Mouse (Mus musculus) embryonic facial prominence, embryonic 14.5 days (tissue): ENCODE data around the gene Fcrl5. TPM values are rescaled to one million over a fixed set of nuclear protein-coding genes. Genes with fewer than 3 reads are reported as not detected.
"Not testable (repeated sequence)": the region's sequence is repeated elsewhere in the genome, so short reads cannot be mapped to it uniquely, and the experiment has no call there.

Experiments used
- ATAC-seq: fragments of 200-750 bp; cut with Nextera tagmentation; 2 replicates; pipeline ENCODE4 v1.8.0; 2017; ENCODE audit warnings: low read depth, moderate number of reproducible peaks, moderate TSS enrichment
- DNase-seq: peaks from one replicate; pipeline ENCODE4 v3.0.0-alpha.2; 2015; ENCODE audit warnings: low spot score
- H3K27ac ChIP-seq: fragments of 300-500 bp; sonication (generic); replicated peaks from 2 replicates; pipeline ENCODE4 v1.5.1; 2014; ENCODE audit warnings: low read depth, mild to moderate bottlenecking, low read length, moderate library complexity
- H3K27me3 ChIP-seq: fragments of 300-500 bp; sonication (generic); replicated peaks from 2 replicates; pipeline ENCODE4 v1.6.1; 2014; ENCODE audit warnings: low read length; ENCODE audit not compliant: control insufficient read depth, insufficient read depth
- H3K36me3 ChIP-seq: fragments of 300-500 bp; sonication (generic); 2 replicates; pipeline ENCODE4 v1.6.1; 2014; ENCODE audit warnings: low read length, mixed read lengths; ENCODE audit not compliant: control insufficient read depth, insufficient read depth
- H3K4me1 ChIP-seq: fragments of 300-500 bp; sonication (generic); 2 replicates; pipeline ENCODE4 v1.6.1; 2014; ENCODE audit warnings: antibody characterized with exemption, low read length; ENCODE audit not compliant: control insufficient read depth, insufficient read depth
- H3K4me2 ChIP-seq: fragments of 300-500 bp; sonication (generic); 2 replicates; pipeline ENCODE4 v1.6.1; 2014; ENCODE audit warnings: low read depth, mild to moderate bottlenecking, low read length, moderate library complexity, mixed read lengths
- H3K4me3 ChIP-seq: fragments of 300-500 bp; sonication (generic); 2 replicates; pipeline ENCODE4 v1.5.1; 2014; ENCODE audit warnings: low read depth, mild to moderate bottlenecking, low read length
- H3K9ac ChIP-seq: fragments of 300-500 bp; sonication (generic); 2 replicates; pipeline ENCODE4 v1.6.1; 2014; ENCODE audit warnings: low read depth, mild to moderate bottlenecking, low read length, moderate library complexity, mixed read lengths
- H3K9me3 ChIP-seq: fragments of 300-500 bp; sonication (generic); 2 replicates; pipeline ENCODE4 v1.6.1; 2016; ENCODE audit warnings: low read length; ENCODE audit not compliant: control insufficient read depth
- WGBS: fragments of 180-500 bp; shearing (Covaris S2); extraction: QIAGEN DNeasy Blood & Tissue Kit; methylation state at CpG from one replicate; pipeline ENCODE4 v1.1.7; 2014; 5-methylcytosine and 5-hydroxymethylcytosine counted together
- polyA plus RNA-seq: library from polyadenylated mRNA; unstranded; fragments of >200 nt; fragmentation: Nextera tagmentation; extraction: Ambion mirVana; gene quantifications from 2 replicates; pipeline ENCODE4 v1.2.1, GENCODE M21; 2014

Fcrl5 gene
- polyA plus RNA-seq, 1 experiment from 2014 or later: not detected

- H3K27ac ChIP-seq, H3K27me3 ChIP-seq: not testable (repeated sequence)
Measured at GRCm38 (mm10) chr3:87479230-87479629, 43.7 kb downstream of the Fcrl5 start.

GRCm38 (mm10) chr3:87487392-87487791 lies 51.8 kb downstream of the Fcrl5 start:
- no peak for DNase-seq
- Histone ChIP-seq H3K9me3 (no peaks in the 10 kb centered on the region), H3K9ac (no peak overlapping the region), H3K27me3 (no peaks in the 10 kb centered on the region), H3K27ac (no peak overlapping the region), H3K4me1 (no peaks in the 10 kb centered on the region), H3K36me3 (no peaks in the 10 kb centered on the region), H3K4me2 (no peak overlapping the region), H3K4me3 (no peak overlapping the region)
- no peak for ATAC-seq
- WGBS: 84% methylated on average over 4 of the region's 4 CpGs

More at GRCm38 (mm10) chr3:87479230-87479629, 43.7 kb downstream of the Fcrl5 start:
- not testable (repeated sequence) for H3K9ac ChIP-seq, ATAC-seq, H3K36me3 ChIP-seq, H3K9me3 ChIP-seq, H3K4me2 ChIP-seq, H3K4me1 ChIP-seq, H3K4me3 ChIP-seq, DNase-seq

GRCm38 (mm10) chr3:87487911-87488310 lies 52.3 kb downstream of the Fcrl5 start:
- no peak overlapping the region for H3K9ac ChIP-seq
- H3K4me3 ChIP-seq: no peak overlapping the region
- 70% methylated on average over 2 of the region's 2 CpGs for WGBS
- no peak for ATAC-seq
- no peaks in the 10 kb centered on the region for H3K27me3 ChIP-seq
- no peak overlapping the region for H3K4me2 ChIP-seq
- H3K4me1 ChIP-seq: no peaks in the 10 kb centered on the region
- no peaks in the 10 kb centered on the region for H3K36me3 ChIP-seq
- H3K27ac ChIP-seq: no peak overlapping the region
- no peaks in the 10 kb centered on the region for H3K9me3 ChIP-seq
- no peak for DNase-seq

- Histone ChIP-seq H3K9me3 (no peaks in the 10 kb centered on the region), H3K4me1 (no peaks in the 10 kb centered on the region), H3K36me3 (no peaks in the 10 kb centered on the region), H3K27me3 (0 out of 2 replicates have a peak, but pooled peaks cover under 1% of the 10 kb centered on the region), H3K27ac (no peak overlapping the region), H3K4me3 (no peak overlapping the region), H3K9ac (no peak overlapping the region), H3K4me2 (no peak overlapping the region)
- 80% methylated on average over 9 of the region's 9 CpGs for WGBS
- ATAC-seq (no peak), DNase-seq (no peak)
Measured at GRCm38 (mm10) chr3:87498266-87498665, 62.7 kb downstream of the Fcrl5 start.

- WGBS: 6% methylated on average over 3 of the region's 3 CpGs
Measured at GRCm38 (mm10) chr3:87499072-87499471, 63.5 kb downstream of the Fcrl5 start.

GRCm38 (mm10) chr3:87500088-87501055 lies 64.8 kb downstream of the Fcrl5 start:
- H3K36me3 ChIP-seq: no peaks in the 10 kb centered on the region
- 0 out of 2 replicates have a peak, but pooled peaks cover 4% of the 10 kb centered on the region for H3K27me3 ChIP-seq
- no peak overlapping the region for H3K27ac ChIP-seq
- no peak overlapping the region for H3K4me2 ChIP-seq
- no peak overlapping the region for H3K9ac ChIP-seq
- no peak for DNase-seq
- WGBS: 73% methylated on average over 24 of the region's 24 CpGs
- no peak for ATAC-seq
- no peaks in the 10 kb centered on the region for H3K4me1 ChIP-seq
- H3K9me3 ChIP-seq: no peaks in the 10 kb centered on the region
- H3K4me3 ChIP-seq: no peak overlapping the region

More at GRCm38 (mm10) chr3:87499072-87499471, 63.5 kb downstream of the Fcrl5 start:
- DNase-seq (peak; percentile 89), ATAC-seq (peak; percentile 68)
- Histone ChIP-seq H3K27me3 (0 out of 2 replicates have a peak, but pooled peaks cover 4% of the 10 kb centered on the region), H3K4me3 (no peak overlapping the region), H3K27ac (no peak overlapping the region), H3K9ac (no peak overlapping the region), H3K4me2 (peak overlapping the region; percentile 3; the same call in 1 of the 2 replicates), H3K36me3 (no peaks in the 10 kb centered on the region), H3K4me1 (no peaks in the 10 kb centered on the region), H3K9me3 (no peaks in the 10 kb centered on the region)

GRCm38 (mm10) chr3:87501151-87501550 lies 65.6 kb downstream of the Fcrl5 start:
- Histone ChIP-seq H3K27me3 (0 out of 2 replicates have a peak, but pooled peaks cover 4% of the 10 kb centered on the region), H3K4me1 (no peaks in the 10 kb centered on the region), H3K27ac (no peak overlapping the region), H3K4me3 (no peak overlapping the region), H3K9ac (no peak overlapping the region), H3K4me2 (no peak overlapping the region), H3K9me3 (no peaks in the 10 kb centered on the region), H3K36me3 (no peaks in the 10 kb centered on the region)
- DNase-seq (no peak), ATAC-seq (no peak)
- WGBS: 54% methylated on average over 8 of the region's 8 CpGs

GRCm38 (mm10) chr3:87502771-87503170 lies 67.2 kb downstream of the Fcrl5 start:
- H3K4me3 ChIP-seq: no peak overlapping the region
- ATAC-seq (no peak), DNase-seq (no peak)
- 86% methylated on average over 6 of the region's 6 CpGs for WGBS
- 0 out of 2 replicates have a peak, but pooled peaks cover 4% of the 10 kb centered on the region for H3K27me3 ChIP-seq
- H3K27ac ChIP-seq: no peak overlapping the region
- H3K9ac ChIP-seq: no peak overlapping the region
- H3K4me1 ChIP-seq: no peaks in the 10 kb centered on the region
- H3K4me2 ChIP-seq: no peak overlapping the region
- no peaks in the 10 kb centered on the region for H3K9me3 ChIP-seq
- no peaks in the 10 kb centered on the region for H3K36me3 ChIP-seq
